Mouse (Mus musculus) embryo, embryonic 10 days (tissue): ENCODE results near the gene Angptl8.
"Not testable (repeated sequence)": the region's sequence is repeated elsewhere in the genome, so short reads cannot be mapped to it uniquely, and the experiment has no call there.

Experiments
- DNase-seq: peaks from one replicate; pipeline ENCODE4 v3.0.0-alpha.2; 2015; ENCODE audit warnings: low spot score

Gene Angptl8

GRCm38 (mm10) chr9:21849691-21850677 is 14.7 kb downstream of the Angptl8 start:
- peak; percentile 79 for DNase-seq

- DNase-seq: no peak
Measured at GRCm38 (mm10) chr9:21851084-21851483, 15.8 kb downstream of the Angptl8 start.

GRCm38 (mm10) chr9:21852128-21853091 is 17.1 kb downstream of the Angptl8 start, which contains the start of gene Dock6:
TSS of gene Dock6 (minus strand) at chr9:21852635.
- DNase-seq: peak; percentile 90

- DNase-seq: no peak
Measured at GRCm38 (mm10) chr9:21853961-21854360, 18.7 kb downstream of the Angptl8 start.

- no peak for DNase-seq
Measured at GRCm38 (mm10) chr9:21854894-21855293, 19.6 kb downstream of the Angptl8 start.

GRCm38 (mm10) chr9:21857501-21857900 is 22.2 kb downstream of the Angptl8 start:
- no peak for DNase-seq

GRCm38 (mm10) chr9:21858084-21858483 is 22.8 kb downstream of the Angptl8 start:
- peak; percentile 42 for DNase-seq

- DNase-seq: no peak
Measured at GRCm38 (mm10) chr9:21859606-21860005, 24.3 kb downstream of the Angptl8 start.

- DNase-seq: not testable (repeated sequence)
Measured at GRCm38 (mm10) chr9:21860349-21860748, 25.0 kb downstream of the Angptl8 start.

- DNase-seq: no peak
Measured at GRCm38 (mm10) chr9:21862181-21862580, 26.9 kb downstream of the Angptl8 start.

- DNase-seq: no peak
Measured at GRCm38 (mm10) chr9:21865673-21866398, 30.5 kb downstream of the Angptl8 start.

GRCm38 (mm10) chr9:21866641-21867040 is 31.3 kb downstream of the Angptl8 start:
- peak; percentile 31 for DNase-seq

- DNase-seq: no peak
Measured at GRCm38 (mm10) chr9:21867726-21868125, 32.4 kb downstream of the Angptl8 start.

GRCm38 (mm10) chr9:21869290-21869689 is 34.0 kb downstream of the Angptl8 start:
- not testable (repeated sequence) for DNase-seq

- peak; percentile 68 for DNase-seq
Measured at GRCm38 (mm10) chr9:21870879-21871524, 35.7 kb downstream of the Angptl8 start.

GRCm38 (mm10) chr9:21872204-21872603 is 36.9 kb downstream of the Angptl8 start:
- no peak for DNase-seq

- no peak for DNase-seq
Measured at GRCm38 (mm10) chr9:21876601-21877000, 41.3 kb downstream of the Angptl8 start.
